Mouse (Mus musculus) embryonic facial prominence, embryonic 11.5 days (tissue): Measurements from ENCODE around the gene Traf3ip3. TPM values are rescaled to one million over a fixed set of nuclear protein-coding genes. Genes with fewer than 3 reads are reported as not detected.

Experiments
- ATAC-seq: fragments of 200-750 bp; cut with Nextera tagmentation; replicated peaks from 2 replicates; pipeline ENCODE4 v1.8.0; 2017; ENCODE audit warnings: low read depth; ENCODE audit not compliant: insufficient number of reproducible peaks, low FRiP score, low TSS enrichment
- DNase-seq: peaks from one replicate; pipeline ENCODE4 v3.0.0-alpha.2; 2015; ENCODE audit warnings: low spot score
- H3K27ac ChIP-seq: fragments of 300-500 bp; sonication (generic); replicated peaks from 2 replicates; pipeline ENCODE4 v1.5.1; 2014; ENCODE audit warnings: mild to moderate bottlenecking, low read depth, low read length, control low read depth
- H3K27me3 ChIP-seq: fragments of 300-500 bp; sonication (generic); 2 replicates; pipeline ENCODE4 v1.6.1; 2014; ENCODE audit warnings: mild to moderate bottlenecking, low read length, moderate library complexity, mixed read lengths; ENCODE audit not compliant: control insufficient read depth, insufficient read depth
- H3K36me3 ChIP-seq: fragments of 300-500 bp; sonication (generic); replicated peaks from 2 replicates; pipeline ENCODE4 v1.6.1; 2014; ENCODE audit warnings: low read depth, mild to moderate bottlenecking, low read length, moderate library complexity, mixed read lengths; ENCODE audit not compliant: control insufficient read depth, insufficient read depth
- H3K4me1 ChIP-seq: fragments of 300-500 bp; sonication (generic); 2 replicates; pipeline ENCODE4 v1.6.1; 2014; ENCODE audit warnings: low read length, mixed read lengths; ENCODE audit not compliant: control insufficient read depth, insufficient read depth
- H3K4me2 ChIP-seq: fragments of 300-500 bp; sonication (generic); 2 replicates; pipeline ENCODE4 v1.6.1; 2014; ENCODE audit warnings: low read depth, mild to moderate bottlenecking, control low read depth, low read length, moderate library complexity
- H3K4me3 ChIP-seq: fragments of 300-500 bp; sonication (generic); 2 replicates; pipeline ENCODE4 v1.5.1; 2014; ENCODE audit warnings: low read depth, low read length, control low read depth
- H3K9ac ChIP-seq: fragments of 300-500 bp; sonication (generic); replicated peaks from 2 replicates; pipeline ENCODE4 v1.6.1; 2014; ENCODE audit warnings: mild to moderate bottlenecking, control low read depth, low read length
- H3K9me3 ChIP-seq: fragments of 300-500 bp; sonication (generic); replicated peaks from 2 replicates; pipeline ENCODE4 v1.6.1; 2016; ENCODE audit warnings: mild to moderate bottlenecking, low read length, inconsistent platforms, mixed read lengths; ENCODE audit not compliant: control insufficient read depth
- WGBS: fragments of 180-500 bp; shearing (Covaris S2); extraction: QIAGEN DNeasy Blood & Tissue Kit; methylation state at CpG from one replicate; pipeline ENCODE4 v1.1.7; 2014; 5-methylcytosine and 5-hydroxymethylcytosine counted together
- polyA plus RNA-seq: library from polyadenylated mRNA; unstranded; fragments of >200 nt; fragmentation: Nextera tagmentation; extraction: Ambion mirVana; gene quantifications from 2 replicates; pipeline ENCODE4 v1.2.1, GENCODE M21; 2014

The Traf3ip3 gene
- polyA plus RNA-seq, 1 experiment from 2014 or later, result 1.5 TPM

GRCm38 (mm10) chr1:193191675-193192283, 9.7 kb downstream of the Traf3ip3 start:
- H3K9me3 ChIP-seq, result no peaks in the 10 kb centered on the region
- no peak for DNase-seq
- ATAC-seq, result no peak
- H3K9ac ChIP-seq, result no peak overlapping the region
- no peaks in the 10 kb centered on the region for H3K27me3 ChIP-seq
- H3K4me3 ChIP-seq, result no peak overlapping the region
- 90% methylated on average over 7 of the region's 7 CpGs for WGBS
- no peaks in the 10 kb centered on the region for H3K4me1 ChIP-seq
- H3K27ac ChIP-seq, result no peak overlapping the region
- no peaks in the 10 kb centered on the region for H3K36me3 ChIP-seq
- no peak overlapping the region for H3K4me2 ChIP-seq

DNA sequence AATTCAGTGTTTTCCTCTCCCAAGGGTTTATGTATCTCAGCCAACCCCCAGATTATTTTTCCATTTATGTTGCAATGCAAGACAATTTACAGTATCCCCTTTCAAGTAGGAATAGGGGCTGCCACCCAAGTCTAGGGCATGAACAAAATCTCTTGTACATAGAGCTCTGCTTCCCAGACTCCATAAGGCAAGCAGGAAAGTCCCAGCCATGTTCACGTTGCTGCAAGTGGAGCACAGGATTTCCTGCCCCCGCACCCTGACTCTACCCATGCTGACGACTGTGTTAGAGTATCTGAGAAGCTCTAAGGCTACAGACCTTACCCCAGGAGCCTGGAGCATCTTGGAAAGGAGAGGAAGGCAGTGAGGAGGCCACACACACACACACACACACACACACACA, 11.7 kb downstream of the Traf3ip3 start:
- no peak overlapping the region for H3K4me2 ChIP-seq

GRCm38 (mm10) chr1:193189151-193189621, 12.3 kb downstream of the Traf3ip3 start:
- no peak overlapping the region for H3K9ac ChIP-seq
- no peak overlapping the region for H3K4me3 ChIP-seq
- H3K36me3 ChIP-seq, result no peaks in the 10 kb centered on the region
- 19% methylated on average over 9 of the region's 9 CpGs for WGBS
- H3K4me1 ChIP-seq, result no peaks in the 10 kb centered on the region
- no peaks in the 10 kb centered on the region for H3K9me3 ChIP-seq
- ATAC-seq (peak; percentile 86), DNase-seq (peak; percentile 72)
- no peak overlapping the region for H3K4me2 ChIP-seq
- no peak overlapping the region; the same call in 1 of the 2 replicates for H3K27ac ChIP-seq
- no peaks in the 10 kb centered on the region for H3K27me3 ChIP-seq

More for the DNA sequence above, 11.7 kb downstream of the Traf3ip3 start:
- Histone ChIP-seq H3K36me3 (no peaks in the 10 kb centered on the region), H3K4me1 (no peaks in the 10 kb centered on the region), H3K27ac (no peak overlapping the region), H3K9ac (no peak overlapping the region), H3K27me3 (no peaks in the 10 kb centered on the region), H3K9me3 (no peaks in the 10 kb centered on the region), H3K4me3 (no peak overlapping the region)
- ATAC-seq (no peak), DNase-seq (no peak)
- WGBS, result 48% methylated on average over 3 of the region's 3 CpGs

GRCm38 (mm10) chr1:193188257-193188656, 13.2 kb downstream of the Traf3ip3 start:
- no peaks in the 10 kb centered on the region for H3K4me1 ChIP-seq
- H3K27me3 ChIP-seq, result no peaks in the 10 kb centered on the region
- H3K36me3 ChIP-seq, result no peaks in the 10 kb centered on the region
- WGBS, result 90% methylated on average over 6 of the region's 6 CpGs
- H3K4me3 ChIP-seq, result no peak overlapping the region
- no peak overlapping the region for H3K27ac ChIP-seq
- no peaks in the 10 kb centered on the region for H3K9me3 ChIP-seq
- H3K9ac ChIP-seq, result no peak overlapping the region
- no peak for DNase-seq
- ATAC-seq, result no peak
- H3K4me2 ChIP-seq, result no peak overlapping the region

DNA sequence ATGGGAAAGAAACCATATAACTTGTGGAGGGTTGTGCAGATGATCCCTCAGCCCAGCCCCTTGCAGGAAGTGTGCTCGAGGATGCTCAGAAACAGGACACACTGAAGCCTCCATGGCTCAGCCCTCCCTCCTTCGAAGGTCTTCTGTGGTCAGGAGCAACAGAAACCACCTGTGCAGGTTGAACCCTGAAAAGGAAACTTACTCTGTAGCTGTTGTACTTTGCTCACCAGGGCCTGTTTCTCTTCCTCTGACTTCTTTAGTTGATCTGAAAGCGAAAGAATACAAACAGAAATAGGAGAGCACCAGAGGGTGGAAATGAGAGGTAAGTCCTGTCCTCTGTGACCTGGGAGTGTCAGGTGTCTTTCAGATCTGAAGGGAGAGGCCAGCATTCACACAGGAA, 20.4 kb downstream of the Traf3ip3 start:
- H3K9me3 ChIP-seq, result no peaks in the 10 kb centered on the region
- no peaks in the 10 kb centered on the region for H3K4me1 ChIP-seq
- H3K4me2 ChIP-seq, result no peak overlapping the region
- no peaks in the 10 kb centered on the region for H3K36me3 ChIP-seq
- ATAC-seq, result no peak
- no peaks in the 10 kb centered on the region for H3K27me3 ChIP-seq
- no peak for DNase-seq
- H3K4me3 ChIP-seq, result no peak overlapping the region
- no peak overlapping the region for H3K27ac ChIP-seq
- 73% methylated on average over 3 of the region's 3 CpGs for WGBS
- no peak overlapping the region for H3K9ac ChIP-seq

- Histone ChIP-seq H3K9ac (no peak overlapping the region; the same call in 1 of the 2 replicates), H3K9me3 (no peaks in the 10 kb centered on the region), H3K27ac (no peak overlapping the region), H3K27me3 (no peaks in the 10 kb centered on the region), H3K4me3 (no peak overlapping the region), H3K4me1 (no peaks in the 10 kb centered on the region), H3K36me3 (no peaks in the 10 kb centered on the region), H3K4me2 (peak overlapping the region; percentile 62)
- DNase-seq (no peak), ATAC-seq (no peak)
- WGBS, result 93% methylated on average over 13 of the region's 13 CpGs
Observed at GRCm38 (mm10) chr1:193174143-193174733, 27.3 kb downstream of the Traf3ip3 start.

DNA sequence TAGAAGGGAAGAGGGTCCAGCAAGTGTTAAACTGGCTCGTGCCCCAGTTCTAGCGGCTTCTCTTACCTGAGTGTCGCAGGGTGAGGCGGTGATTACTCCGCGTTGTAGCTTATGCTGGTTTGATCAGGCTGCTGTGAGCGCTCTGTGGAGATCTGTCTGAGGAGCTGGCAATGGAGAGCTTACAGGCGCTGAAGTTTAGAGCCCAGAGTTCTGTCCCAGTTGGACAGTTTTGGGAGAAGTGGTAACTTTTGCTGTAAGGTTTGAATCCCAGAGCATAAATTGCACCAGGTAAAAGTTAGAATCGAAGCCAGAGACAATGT, 27.7 kb downstream of the Traf3ip3 start:
- Histone ChIP-seq H3K9ac (peak overlapping the region; percentile 73), H3K27ac (no peak overlapping the region), H3K27me3 (no peaks in the 10 kb centered on the region), H3K4me1 (no peaks in the 10 kb centered on the region), H3K4me3 (peak overlapping the region; percentile 57), H3K4me2 (peak overlapping the region; percentile 62), H3K9me3 (no peaks in the 10 kb centered on the region), H3K36me3 (no peaks in the 10 kb centered on the region)
- WGBS, result 20% methylated on average over 9 of the region's 9 CpGs
- DNase-seq (no peak), ATAC-seq (no peak)

GRCm38 (mm10) chr1:193172991-193173809, 28.3 kb downstream of the Traf3ip3 start:
- peak overlapping the region; percentile 73 for H3K9ac ChIP-seq
- 1% methylated on average over 48 of the region's 48 CpGs for WGBS
- DNase-seq, result peak; percentile 100

More at GRCm38 (mm10) chr1:193172991-193173809, 28.3 kb downstream of the Traf3ip3 start:
- Histone ChIP-seq H3K4me1 (no peaks in the 10 kb centered on the region), H3K27ac (no peak overlapping the region), H3K4me2 (peak overlapping the region; percentile 62), H3K9me3 (no peaks in the 10 kb centered on the region), H3K4me3 (peak overlapping the region; percentile 57), H3K27me3 (no peaks in the 10 kb centered on the region), H3K36me3 (no peaks in the 10 kb centered on the region)
- peak; percentile 98 for ATAC-seq
